Comparison of ENCODE assay signal across 8 mouse cellular contexts in genomic region chr2:11266294-11266693, GRCm38 (mm10).
DNase-seq lines count a peak whose midpoint lies in the region; ATAC-seq and TF ChIP-seq lines count a peak whose summit lies in the region.

No protein-coding gene starts in this region.

- H3K36me3 ChIP-seq in lung, postnatal 0 days (ENCODE audit: insufficient read depth, low read length), result no peaks in the 10 kb centered on the region
- no peaks in the 10 kb centered on the region for H3K36me3 ChIP-seq in liver, embryonic 14.5 days (replicated peaks; ENCODE audit: control insufficient read depth, insufficient read depth, low read depth)
- no peaks in the 10 kb centered on the region for H3K36me3 ChIP-seq in hindbrain, embryonic 13.5 days
- H3K36me3 ChIP-seq in intestine, embryonic 16.5 days (ENCODE audit: control insufficient read depth, insufficient read depth, low read length), result no peaks in the 10 kb centered on the region

- H3K9me3 ChIP-seq in lung, postnatal 0 days (ENCODE audit: low read length), result no peaks in the 10 kb centered on the region
- no peaks in the 10 kb centered on the region for H3K9me3 ChIP-seq in liver, embryonic 14.5 days (ENCODE audit: control insufficient read depth, low read length)
- no peaks in the 10 kb centered on the region for H3K9me3 ChIP-seq in hindbrain, embryonic 13.5 days
- no peaks in the 10 kb centered on the region for H3K9me3 ChIP-seq in intestine, embryonic 16.5 days (ENCODE audit: control insufficient read depth, low read length)

- no peak overlapping the region for H3K9ac ChIP-seq in lung, postnatal 0 days (replicated peaks; ENCODE audit: low read depth)
- no peak overlapping the region for H3K9ac ChIP-seq in liver, embryonic 14.5 days (replicated peaks)
- H3K9ac ChIP-seq in hindbrain, embryonic 13.5 days, result no peak overlapping the region
- no peak overlapping the region for H3K9ac ChIP-seq in intestine, embryonic 16.5 days (ENCODE audit: low read depth, low read length)

- H3K27me3 ChIP-seq in lung, postnatal 0 days (replicated peaks; ENCODE audit: insufficient read depth, low read length), result no peaks in the 10 kb centered on the region
- H3K27me3 ChIP-seq in liver, embryonic 14.5 days (ENCODE audit: control insufficient read depth, insufficient read depth, low read length), result no peaks in the 10 kb centered on the region
- no peaks in the 10 kb centered on the region for H3K27me3 ChIP-seq in hindbrain, embryonic 13.5 days
- no peaks in the 10 kb centered on the region for H3K27me3 ChIP-seq in intestine, embryonic 16.5 days (replicated peaks; ENCODE audit: control insufficient read depth, insufficient read depth, low read length)

- H3K4me3 ChIP-seq in lung, postnatal 0 days (ENCODE audit: low read depth, low read length), result no peak overlapping the region
- H3K4me3 ChIP-seq in liver, embryonic 14.5 days (ENCODE audit: insufficient read depth in 1 of 2, low read depth in 2 of 2, low read length in 2 of 2), result no peak overlapping the region
- H3K4me3 ChIP-seq in hindbrain, embryonic 13.5 days, result no peak overlapping the region
- H3K4me3 ChIP-seq in intestine, embryonic 16.5 days (ENCODE audit: low read length), result no peak overlapping the region

- TF ChIP-seq CTCF in lung, postnatal 0 days (IDR thresholded peaks at IDR 0.05), result peak; percentile 40
- peak; percentile 73 for TF ChIP-seq CTCF in liver, embryonic 14.5 days (IDR thresholded peaks at IDR 0.05; ENCODE audit: low read depth)

- DNase-seq in lung, postnatal 0 days (ENCODE audit: low spot score), result no peak
- DNase-seq in lung, adult 18-20 months, result no peak
- DNase-seq in liver, embryonic 14.5 days (ENCODE audit: low read depth in 3 of 3, low spot score in 3 of 3), result peak in 2 of 3 experiments; percentile 4 to 14
- peak; percentile 40 to 71 for DNase-seq in thymus, postnatal 10 days (ENCODE audit: low spot score in 2 of 2)
- no peak for DNase-seq in gastrocnemius, postnatal 4 days (ENCODE audit: low spot score in 2 of 2)

- no peaks in the 10 kb centered on the region for H3K4me1 ChIP-seq in lung, postnatal 0 days (ENCODE audit: insufficient read depth, low read depth, low read length)
- no peaks in the 10 kb centered on the region for H3K4me1 ChIP-seq in liver, embryonic 14.5 days (replicated peaks; ENCODE audit: control insufficient read depth in 2 of 2, insufficient read depth in 2 of 2, low read length in 1 of 2)
- H3K4me1 ChIP-seq in hindbrain, embryonic 13.5 days (replicated peaks), result no peaks in the 10 kb centered on the region
- no peaks in the 10 kb centered on the region for H3K4me1 ChIP-seq in intestine, embryonic 16.5 days (ENCODE audit: control insufficient read depth, insufficient read depth, low read length)

- no peak overlapping the region for H3K27ac ChIP-seq in lung, postnatal 0 days (ENCODE audit: low read length)
- no peak overlapping the region for H3K27ac ChIP-seq in liver, embryonic 14.5 days
- no peak overlapping the region for H3K27ac ChIP-seq in hindbrain, embryonic 13.5 days
- H3K27ac ChIP-seq in intestine, embryonic 16.5 days (ENCODE audit: low read length), result no peak overlapping the region

- TF ChIP-seq EP300 in lung, postnatal 0 days (IDR thresholded peaks at IDR 0.05), result no peak
- TF ChIP-seq EP300 in liver, embryonic 14.5 days (IDR thresholded peaks at IDR 0.05; ENCODE audit: low read depth), result no peak

- 69% methylated on average over 5 of the region's 5 CpGs for WGBS in lung, postnatal 0 days
- WGBS in liver, embryonic 14.5 days (ENCODE audit: insufficient replicate concordance), result 60% methylated on average over 5 of the region's 5 CpGs
- WGBS in hindbrain, embryonic 13.5 days, result 66% methylated on average over 5 of the region's 5 CpGs
- 63% methylated on average over 5 of the region's 5 CpGs for WGBS in intestine, embryonic 16.5 days

- no peak for ATAC-seq in lung, postnatal 0 days
- ATAC-seq in activated CD4-positive, CD25-positive, alpha-beta regulatory T cell, adult 4 months, result peak; percentile 30
- ATAC-seq in liver, embryonic 14.5 days (ENCODE audit: insufficient read depth), result no peak
- ATAC-seq in hindbrain, embryonic 13.5 days (ENCODE audit: low FRiP score), result no peak
- ATAC-seq in intestine, embryonic 16.5 days, result no peak

- no peak overlapping the region for H3K4me2 ChIP-seq in lung, postnatal 0 days (replicated peaks; ENCODE audit: low read depth, low read length)
- no peak overlapping the region for H3K4me2 ChIP-seq in liver, embryonic 14.5 days (ENCODE audit: low read depth)
- H3K4me2 ChIP-seq in hindbrain, embryonic 13.5 days, result no peak overlapping the region
- H3K4me2 ChIP-seq in intestine, embryonic 16.5 days (ENCODE audit: low read depth, low read length), result no peak overlapping the region

Comparison
In these comparisons a context has a peak if more than half of its experiments do, and no peak if none do; other contexts are left out.
1. DNase-seq: peak in liver, embryonic 14.5 days (2 of 3) and thymus, postnatal 10 days (2 of 2); none in lung, postnatal 0 days (single experiment), lung, adult 18-20 months (0 of 2) and gastrocnemius, postnatal 4 days (0 of 2).